Mouse (Mus musculus): Measurements from ENCODE around the gene Ovca2.

GRCm38 (mm10) chr11:75212031-75212667 lies 33.5 kb upstream of the Ovca2 start:
- no peak for TF ChIP-seq ZNF384 (IDR thresholded peaks at IDR 0.05; ENCODE audit: low read depth, low read length)
- TF ChIP-seq HCFC1 (IDR thresholded peaks at IDR 0.05; ENCODE audit: borderline replicate concordance, insufficient read depth, low read length): no peak
- no peak for TF ChIP-seq ZC3H11A (IDR thresholded peaks at IDR 0.05; ENCODE audit: borderline replicate concordance, low read depth, low read length)
- TF ChIP-seq CHD2 (IDR thresholded peaks at IDR 0.05; ENCODE audit: low read depth, low read length): no peak
